Mouse (Mus musculus) liver, postnatal 0 days (tissue): ENCODE data around the gene Cacna2d2.

Source experiments
- CTCF ChIP-seq: sonication (generic); IDR thresholded peaks from 2 replicates; pipeline ENCODE4 v1.5.1; 2016; ENCODE audit warnings: antibody characterized with exemption, low read depth
- EP300 ChIP-seq: IDR thresholded peaks from 2 replicates; pipeline ENCODE4 v1.6.1; 2016; ENCODE audit warnings: antibody characterized with exemption, low read depth, mild to moderate bottlenecking

- TF ChIP-seq CTCF (no peak), EP300 (no peak)
Measured at GRCm38 (mm10) chr9:107422878-107423277, 23.5 kb downstream of the Cacna2d2 start.
